Mouse (Mus musculus): ENCODE results near the gene Pla2g3. TPM values are rescaled to one million over a fixed set of nuclear protein-coding genes. Genes with fewer than 3 reads are reported as not detected.

Gene Pla2g3
- polyA plus RNA-seq, 1 experiment from 2014 or later: 0.22 TPM

DNA sequence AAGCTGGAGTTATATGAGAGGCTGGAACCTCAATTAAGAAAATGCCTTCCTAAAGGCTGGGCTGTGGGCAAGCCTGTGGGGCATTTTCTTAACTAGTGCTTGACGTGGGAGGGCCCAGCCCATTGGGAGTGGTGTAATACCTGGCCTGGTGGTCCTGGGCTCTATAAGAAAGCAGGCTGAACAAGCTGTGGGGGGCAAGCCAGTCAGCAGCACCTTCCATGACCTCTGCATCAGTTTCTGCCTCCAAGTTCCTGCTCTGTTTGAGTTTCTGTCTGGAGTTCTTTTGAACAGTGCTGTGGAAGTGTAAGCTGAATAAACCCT lies 58.1 kb downstream of the Pla2g3 start:
- Histone ChIP-seq H3K27me3 (no peaks in the 10 kb centered on the region), H3K36me3 (no peaks in the 10 kb centered on the region), H3K27ac (no peak overlapping the region), H3K9ac (no peak overlapping the region), H3K4me2 (replicated peaks) (no peak overlapping the region), H3K4me1 (peaks cover 20% of the 10 kb centered on the region; the same call in 1 of the 2 replicates), H3K4me3 (no peak overlapping the region), H3K9me3 (peaks cover 6% of the 10 kb centered on the region; the same call in 1 of the 2 replicates)
- 9% methylated on average over 1 of the region's 1 CpGs for WGBS
- ATAC-seq (ENCODE audit: low FRiP score, low read depth): no peak

GRCm38 (mm10) chr11:3547047-3547446 lies 59.0 kb downstream of the Pla2g3 start:
- H3K9me3 ChIP-seq: peaks cover 6% of the 10 kb centered on the region; the same call in 1 of the 2 replicates
- no peak overlapping the region for H3K9ac ChIP-seq
- 94% methylated on average over 2 of the region's 2 CpGs for WGBS
- no peak overlapping the region for H3K4me2 ChIP-seq (replicated peaks)
- no peak for ATAC-seq (ENCODE audit: low FRiP score, low read depth)
- no peaks in the 10 kb centered on the region for H3K36me3 ChIP-seq
- H3K4me1 ChIP-seq: peaks cover 20% of the 10 kb centered on the region; the same call in 1 of the 2 replicates
- H3K27me3 ChIP-seq: no peaks in the 10 kb centered on the region
- H3K27ac ChIP-seq: no peak overlapping the region
- no peak overlapping the region for H3K4me3 ChIP-seq

DNA sequence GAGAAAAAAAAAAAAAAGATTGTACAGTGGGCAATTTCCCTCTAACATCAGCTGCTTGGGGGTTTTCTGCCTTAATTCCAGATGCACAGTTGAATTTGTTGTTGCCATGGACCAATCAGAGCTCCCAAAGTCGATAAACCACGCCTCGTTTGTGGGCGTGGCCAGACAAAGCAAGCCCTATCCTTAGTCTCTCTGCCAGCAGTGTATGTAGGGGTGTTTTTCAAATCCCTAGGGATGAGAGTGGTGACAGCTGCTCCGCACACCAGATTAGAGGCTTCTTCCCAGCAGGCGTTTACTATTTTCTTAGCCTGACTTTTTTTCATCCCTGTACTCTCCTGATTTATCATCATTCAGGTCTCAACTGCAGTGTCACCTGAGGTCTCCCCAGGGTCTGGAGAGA lies 59.9 kb downstream of the Pla2g3 start:
- Histone ChIP-seq H3K36me3 (no peaks in the 10 kb centered on the region), H3K27me3 (no peaks in the 10 kb centered on the region), H3K9ac (no peak overlapping the region), H3K27ac (no peak overlapping the region), H3K9me3 (peaks cover 6% of the 10 kb centered on the region; the same call in 1 of the 2 replicates), H3K4me2 (replicated peaks) (no peak overlapping the region), H3K4me3 (no peak overlapping the region), H3K4me1 (peaks cover 16% of the 10 kb centered on the region; the same call in 1 of the 2 replicates)
- WGBS: 47% methylated on average over 6 of the region's 6 CpGs
- no peak for ATAC-seq (ENCODE audit: low FRiP score, low read depth)

GRCm38 (mm10) chr11:3548564-3549295 lies 60.6 kb downstream of the Pla2g3 start:
- whole genome bisulfite sequencing: 72% methylated on average over 3 of the region's 3 CpGs
- ATAC-seq (ENCODE audit: low FRiP score, low read depth): no peak
- Histone ChIP-seq H3K9me3 (peaks cover 6% of the 10 kb centered on the region; the same call in 1 of the 2 replicates), H3K4me3 (no peak overlapping the region), H3K9ac (no peak overlapping the region), H3K27ac (no peak overlapping the region), H3K36me3 (no peaks in the 10 kb centered on the region), H3K27me3 (no peaks in the 10 kb centered on the region), H3K4me2 (replicated peaks) (no peak overlapping the region), H3K4me1 (peaks cover 8% of the 10 kb centered on the region; the same call in 1 of the 2 replicates)

Other genes with a start within 250 kb of the Pla2g3 start
- gene Drg1, start 221.9 kb upstream of the Pla2g3 start, polyA plus RNA-seq (2015; fragmentation: Nextera tagmentation; extraction: Ambion mirVana): 226 and 231 TPM in 2 replicates
- gene Patz1, start 199.4 kb upstream of the Pla2g3 start, polyA plus RNA-seq (2015; fragmentation: Nextera tagmentation; extraction: Ambion mirVana): 45.5 and 48.7 TPM in 2 replicates
- gene Pik3ip1, start 157.9 kb upstream of the Pla2g3 start, polyA plus RNA-seq (2015; fragmentation: Nextera tagmentation; extraction: Ambion mirVana): 15.7 and 17.2 TPM in 2 replicates
- gene Limk2, start 79.1 kb upstream of the Pla2g3 start, polyA plus RNA-seq (2015; fragmentation: Nextera tagmentation; extraction: Ambion mirVana): 58.3 and 61.2 TPM in 2 replicates
- gene Rnf185, start 35.9 kb upstream of the Pla2g3 start, polyA plus RNA-seq (2015; fragmentation: Nextera tagmentation; extraction: Ambion mirVana): 39.0 and 41.3 TPM in 2 replicates
- 0.09 and 0.23 TPM in 2 replicates for gene Inpp5j, start 16.5 kb downstream of the Pla2g3 start, polyA plus RNA-seq (2015; fragmentation: Nextera tagmentation; extraction: Ambion mirVana)
- gene Selenom, start 26.4 kb downstream of the Pla2g3 start, polyA plus RNA-seq (2015; fragmentation: Nextera tagmentation; extraction: Ambion mirVana): 142 and 153 TPM in 2 replicates
- gene Smtn, start 52.3 kb downstream of the Pla2g3 start, polyA plus RNA-seq (2015; fragmentation: Nextera tagmentation; extraction: Ambion mirVana): 57.8 and 63.6 TPM in 2 replicates
- gene Morc2a, start 160.9 kb downstream of the Pla2g3 start, polyA plus RNA-seq (2015; fragmentation: Nextera tagmentation; extraction: Ambion mirVana): 32.4 and 37.0 TPM in 2 replicates